Mouse (Mus musculus): Measurements from ENCODE around the gene Nup133. TPM values are rescaled to one million over a fixed set of nuclear protein-coding genes. Genes with fewer than 3 reads are reported as not detected.

Gene Nup133
- polyA plus RNA-seq, 1 experiment = 11.7 TPM

- Histone ChIP-seq H3K27me3 (ENCODE audit: control insufficient read depth, insufficient read depth, insufficient read length) (no peaks in the 10 kb centered on the region), H3ac (ENCODE audit: control insufficient read depth, insufficient read length) (no peak overlapping the region), H3K36me3 (ENCODE audit: control insufficient read depth, insufficient read depth) (no peaks in the 10 kb centered on the region), H3K4me2 (ENCODE audit: low read depth) (no peak overlapping the region), H3K4me3 (no peak overlapping the region), H3K79me2 (ENCODE audit: control insufficient read depth, insufficient read depth) (no peaks in the 10 kb centered on the region)
- TF ChIP-seq MAX (IDR thresholded peaks at IDR 0.05; ENCODE audit: low read depth) = no peak
- TF ChIP-seq POLR2AphosphoS2 (IDR thresholded peaks at IDR 0.05; ENCODE audit: insufficient read length, low read depth) = no peak
- TF ChIP-seq POLR2A (IDR thresholded peaks at IDR 0.05; ENCODE audit: insufficient read length, low read depth) = no peak
- no peak for TF ChIP-seq CEBPB (IDR thresholded peaks at IDR 0.05; ENCODE audit: insufficient read depth, poor library complexity, severe bottlenecking)
- no peak for TF ChIP-seq REST (IDR thresholded peaks at IDR 0.05; ENCODE audit: insufficient read depth, insufficient read length)
- TF ChIP-seq TCF3 (IDR thresholded peaks at IDR 0.05; ENCODE audit: insufficient read length, low read depth) = no peak
- TF ChIP-seq E2F4 (IDR thresholded peaks at IDR 0.05; ENCODE audit: insufficient read depth) = no peak
- no peak for TF ChIP-seq USF1 (IDR thresholded peaks at IDR 0.05; ENCODE audit: low read depth)
- TF ChIP-seq SRF (IDR thresholded peaks at IDR 0.05; ENCODE audit: control insufficient read depth, insufficient read length, low read depth) = no peak
- no peak for TF ChIP-seq MYOG (IDR thresholded peaks at IDR 0.05; ENCODE audit: control insufficient read depth in 1 of 3, insufficient read depth in 1 of 3, insufficient read length in 2 of 3, low read depth in 2 of 3)
- TF ChIP-seq TCF12 (IDR thresholded peaks at IDR 0.05; ENCODE audit: insufficient read depth, poor library complexity, severe bottlenecking) = no peak
- TF ChIP-seq MYOD1 (IDR thresholded peaks at IDR 0.05; ENCODE audit: control insufficient read depth in 1 of 3, insufficient read length in 2 of 3, low read depth in 2 of 3) = no peak
Measured at GRCm38 (mm10) chr8:123959473-123959872, 10.4 kb upstream of the Nup133 start.

GRCm38 (mm10) chr8:123958130-123958529 is 9.1 kb upstream of the Nup133 start:
- Histone ChIP-seq H3K79me2 (ENCODE audit: control insufficient read depth, insufficient read depth) (no peaks in the 10 kb centered on the region), H3ac (ENCODE audit: control insufficient read depth, insufficient read length) (no peak overlapping the region), H3K27me3 (ENCODE audit: control insufficient read depth, insufficient read depth, insufficient read length) (no peaks in the 10 kb centered on the region), H3K4me3 (no peak overlapping the region), H3K36me3 (ENCODE audit: control insufficient read depth, insufficient read depth) (no peaks in the 10 kb centered on the region), H3K4me2 (ENCODE audit: low read depth) (no peak overlapping the region)
- TF ChIP-seq MYOG (IDR thresholded peaks at IDR 0.05; ENCODE audit: control insufficient read depth in 1 of 3, insufficient read depth in 1 of 3, insufficient read length in 2 of 3, low read depth in 2 of 3) = no peak
- no peak for TF ChIP-seq TCF3 (IDR thresholded peaks at IDR 0.05; ENCODE audit: insufficient read length, low read depth)
- TF ChIP-seq REST (IDR thresholded peaks at IDR 0.05; ENCODE audit: insufficient read depth, insufficient read length) = no peak
- no peak for TF ChIP-seq CEBPB (IDR thresholded peaks at IDR 0.05; ENCODE audit: insufficient read depth, poor library complexity, severe bottlenecking)
- no peak for TF ChIP-seq USF1 (IDR thresholded peaks at IDR 0.05; ENCODE audit: low read depth)
- no peak for TF ChIP-seq MAX (IDR thresholded peaks at IDR 0.05; ENCODE audit: low read depth)
- no peak for TF ChIP-seq E2F4 (IDR thresholded peaks at IDR 0.05; ENCODE audit: insufficient read depth)
- no peak for TF ChIP-seq TCF12 (IDR thresholded peaks at IDR 0.05; ENCODE audit: insufficient read depth, poor library complexity, severe bottlenecking)
- no peak for TF ChIP-seq MYOD1 (IDR thresholded peaks at IDR 0.05; ENCODE audit: control insufficient read depth in 1 of 3, insufficient read length in 2 of 3, low read depth in 2 of 3)
- no peak for TF ChIP-seq SRF (IDR thresholded peaks at IDR 0.05; ENCODE audit: control insufficient read depth, insufficient read length, low read depth)
- TF ChIP-seq POLR2AphosphoS2 (IDR thresholded peaks at IDR 0.05; ENCODE audit: insufficient read length, low read depth) = no peak
- TF ChIP-seq POLR2A (IDR thresholded peaks at IDR 0.05; ENCODE audit: insufficient read length, low read depth) = no peak

- Histone ChIP-seq H3K4me3 (no peak overlapping the region), H3K27me3 (ENCODE audit: control insufficient read depth, insufficient read depth, insufficient read length) (no peaks in the 10 kb centered on the region), H3K79me2 (ENCODE audit: control insufficient read depth, insufficient read depth) (no peaks in the 10 kb centered on the region), H3K36me3 (ENCODE audit: control insufficient read depth, insufficient read depth) (no peaks in the 10 kb centered on the region), H3ac (ENCODE audit: control insufficient read depth, insufficient read length) (no peak overlapping the region), H3K4me2 (ENCODE audit: low read depth) (no peak overlapping the region)
- TF ChIP-seq E2F4 (IDR thresholded peaks at IDR 0.05; ENCODE audit: insufficient read depth) (no peak), TCF3 (IDR thresholded peaks at IDR 0.05; ENCODE audit: insufficient read length, low read depth) (no peak), USF1 (IDR thresholded peaks at IDR 0.05; ENCODE audit: low read depth) (no peak), CEBPB (IDR thresholded peaks at IDR 0.05; ENCODE audit: insufficient read depth, poor library complexity, severe bottlenecking) (no peak), POLR2AphosphoS2 (IDR thresholded peaks at IDR 0.05; ENCODE audit: insufficient read length, low read depth) (no peak), MYOG (IDR thresholded peaks at IDR 0.05; ENCODE audit: control insufficient read depth in 1 of 3, insufficient read depth in 1 of 3, insufficient read length in 2 of 3, low read depth in 2 of 3) (no peak), TCF12 (IDR thresholded peaks at IDR 0.05; ENCODE audit: insufficient read depth, poor library complexity, severe bottlenecking) (no peak), MAX (IDR thresholded peaks at IDR 0.05; ENCODE audit: low read depth) (no peak), SRF (IDR thresholded peaks at IDR 0.05; ENCODE audit: control insufficient read depth, insufficient read length, low read depth) (no peak), POLR2A (IDR thresholded peaks at IDR 0.05; ENCODE audit: insufficient read length, low read depth) (no peak), REST (IDR thresholded peaks at IDR 0.05; ENCODE audit: insufficient read depth, insufficient read length) (no peak), MYOD1 (IDR thresholded peaks at IDR 0.05; ENCODE audit: control insufficient read depth in 1 of 3, insufficient read length in 2 of 3, low read depth in 2 of 3) (no peak)
Measured at GRCm38 (mm10) chr8:123954246-123954645, 5.2 kb upstream of the Nup133 start.

DNA sequence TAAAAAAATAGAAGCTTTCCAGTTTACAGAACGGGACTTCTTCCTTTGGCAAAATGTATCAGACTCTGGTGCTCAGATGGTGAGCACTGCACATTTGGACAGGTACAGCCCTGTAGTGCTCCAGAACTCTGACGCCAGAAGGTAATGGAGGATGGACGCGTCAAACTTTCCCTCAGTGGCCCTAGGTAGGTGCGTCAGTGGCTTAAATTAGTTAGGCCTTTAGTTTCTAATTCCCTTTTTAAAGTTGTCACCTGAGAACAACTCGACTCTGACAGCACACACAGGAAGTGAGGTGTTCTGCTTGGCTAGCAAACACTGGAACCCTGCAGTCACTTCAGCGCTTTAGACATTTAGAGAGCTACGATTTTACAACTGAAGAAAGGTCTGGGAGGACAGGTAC is 4.6 kb upstream of the Nup133 start:
- H3K79me2 ChIP-seq (ENCODE audit: control insufficient read depth, insufficient read depth) = peaks cover 1% of the 10 kb centered on the region
- no peak overlapping the region for H3K4me2 ChIP-seq (ENCODE audit: low read depth)
- no peaks in the 10 kb centered on the region for H3K36me3 ChIP-seq (ENCODE audit: control insufficient read depth, insufficient read depth)
- H3ac ChIP-seq (ENCODE audit: control insufficient read depth, insufficient read length) = no peak overlapping the region
- TF ChIP-seq TCF3 (IDR thresholded peaks at IDR 0.05; ENCODE audit: insufficient read length, low read depth) (no peak), TCF12 (IDR thresholded peaks at IDR 0.05; ENCODE audit: insufficient read depth, poor library complexity, severe bottlenecking) (no peak)
- no peaks in the 10 kb centered on the region for H3K27me3 ChIP-seq (ENCODE audit: control insufficient read depth, insufficient read depth, insufficient read length)
- H3K4me3 ChIP-seq = no peak overlapping the region
